17 mouse cellular contexts compared by ENCODE assay signal in the genomic region with DNA sequence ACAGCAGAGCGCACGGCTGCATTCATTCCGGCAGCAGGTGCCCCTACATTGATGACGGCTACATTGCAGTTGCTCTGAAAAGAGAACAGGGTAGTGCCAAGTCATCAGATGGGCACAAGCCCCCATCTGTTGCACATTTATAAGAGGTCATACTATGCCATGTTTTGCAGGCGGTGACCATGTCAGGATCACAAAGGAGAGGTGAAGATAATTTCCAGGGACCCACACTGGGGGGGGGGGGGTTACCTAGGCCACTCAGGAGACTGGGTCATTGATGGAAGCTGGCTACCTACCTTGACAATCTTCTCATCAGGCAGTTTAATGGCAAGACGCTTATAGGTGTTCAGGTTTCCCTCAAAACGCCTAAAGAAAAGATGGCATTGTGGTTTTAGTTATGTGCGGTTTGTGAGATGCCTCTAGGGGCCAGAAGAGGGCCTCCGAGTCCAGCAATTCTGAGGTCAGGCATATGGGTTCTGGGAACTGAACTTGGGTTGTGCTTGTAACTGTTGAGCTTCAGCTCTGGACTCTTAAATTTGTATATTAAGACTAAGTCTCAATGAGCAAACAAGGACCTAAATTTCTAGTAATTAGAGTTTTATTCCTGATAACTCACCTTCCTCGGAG. TPM values are rescaled to one million over a fixed set of nuclear protein-coding genes. Genes with fewer than 3 reads are reported as not detected.
A peak's percentile ranks its signal among the peaks of the same experiment; 100 is the strongest.
DNase-seq lines count a peak whose midpoint lies in the region; ATAC-seq and TF ChIP-seq lines count a peak whose summit lies in the region.
"Had no signal": no experiment of that assay in that cellular context is flagged by ENCODE, and none has a peak within 500 bp of the region (broad histone marks: within the 10 kb centered on the region; RNA-seq: fewer than 3 reads in every experiment).

No protein-coding gene starts in this region.

- peak; percentile 39; the same call in 1 of the 2 replicates for TF ChIP-seq CTCF in cerebellum, adult 2 months (IDR thresholded peaks at IDR 0.05; ENCODE audit: borderline replicate concordance, insufficient read depth, low read depth, low read length)
- TF ChIP-seq CTCF in intestine, postnatal 0 days (IDR thresholded peaks at IDR 0.05; ENCODE audit: low read depth), result peak; percentile 52
- peak; percentile 34; the same call in 1 of the 2 replicates for TF ChIP-seq CTCF in lung, postnatal 0 days (IDR thresholded peaks at IDR 0.05)
- TF ChIP-seq CTCF in cortical plate, adult 2 months (IDR thresholded peaks at IDR 0.05; ENCODE audit: extremely low read depth, insufficient read depth, low read length), result peak; percentile 24; the same call in 1 of the 2 replicates

- no peak for TF ChIP-seq POLR2A in cerebellum, adult 2 months (IDR thresholded peaks at IDR 0.05; ENCODE audit: borderline replicate concordance, insufficient read depth, low read length)
- no peak for TF ChIP-seq POLR2A in cortical plate, adult 2 months (IDR thresholded peaks at IDR 0.05; ENCODE audit: extremely low read depth, insufficient read depth, low read length)

- H3K9ac ChIP-seq in intestine, postnatal 0 days (ENCODE audit: low read depth, low read length), result no peak overlapping the region
- H3K9ac ChIP-seq in intestine, embryonic 15.5 days, result no peak overlapping the region
- H3K9ac ChIP-seq in lung, postnatal 0 days (replicated peaks; ENCODE audit: low read depth), result no peak overlapping the region
- H3K9ac ChIP-seq in forebrain, embryonic 13.5 days, result no peak overlapping the region

- 71% methylated on average over 10 of the region's 10 CpGs for WGBS in cerebellum, adult 2 months
- WGBS in intestine, postnatal 0 days, result 81% methylated on average over 10 of the region's 10 CpGs
- WGBS in intestine, embryonic 15.5 days, result 84% methylated on average over 10 of the region's 10 CpGs
- 88% methylated on average over 10 of the region's 10 CpGs for WGBS in lung, postnatal 0 days
- WGBS in forebrain, embryonic 13.5 days, result 87% methylated on average over 10 of the region's 10 CpGs

- H3K36me3 ChIP-seq in intestine, postnatal 0 days (ENCODE audit: control insufficient read depth, insufficient read depth), result peaks cover 41% of the 10 kb centered on the region
- H3K36me3 ChIP-seq in intestine, embryonic 15.5 days, result 0 out of 2 replicates have a peak, but pooled peaks cover 2% of the 10 kb centered on the region
- no peaks in the 10 kb centered on the region for H3K36me3 ChIP-seq in lung, postnatal 0 days (ENCODE audit: insufficient read depth, low read length)
- no peaks in the 10 kb centered on the region for H3K36me3 ChIP-seq in forebrain, embryonic 13.5 days (ENCODE audit: poor library complexity, severe bottlenecking)

- no peak for ATAC-seq in intestine, postnatal 0 days
- no peak for ATAC-seq in intestine, embryonic 15.5 days
- no peak for ATAC-seq in lung, postnatal 0 days
- ATAC-seq in forebrain, embryonic 13.5 days, result no peak
- ATAC-seq: inflammation-experienced regulatory T-cells, adult 6 months had no signal

- H3K4me2 ChIP-seq in intestine, postnatal 0 days (replicated peaks; ENCODE audit: low read depth), result no peak overlapping the region
- no peak overlapping the region for H3K4me2 ChIP-seq in intestine, embryonic 15.5 days (replicated peaks)
- no peak overlapping the region for H3K4me2 ChIP-seq in lung, postnatal 0 days (replicated peaks; ENCODE audit: low read depth, low read length)
- no peak overlapping the region for H3K4me2 ChIP-seq in forebrain, embryonic 13.5 days
- H3K4me2 ChIP-seq: liver, embryonic 11.5 days had no signal

- no peak for TF ChIP-seq EP300 in lung, postnatal 0 days (IDR thresholded peaks at IDR 0.05)

- no peak overlapping the region for H3K4me3 ChIP-seq in cerebellum, adult 2 months (replicated peaks; ENCODE audit: insufficient read depth, low read depth, low read length)
- H3K4me3 ChIP-seq in intestine, postnatal 0 days (ENCODE audit: low read depth, low read length), result no peak overlapping the region
- H3K4me3 ChIP-seq in intestine, embryonic 15.5 days (replicated peaks), result no peak overlapping the region
- H3K4me3 ChIP-seq in lung, postnatal 0 days (ENCODE audit: low read depth, low read length), result no peak overlapping the region
- H3K4me3 ChIP-seq in cortical plate, adult 2 months (ENCODE audit: insufficient read depth, low read length), result no peak overlapping the region
- no peak overlapping the region for H3K4me3 ChIP-seq in forebrain, embryonic 13.5 days

- H3K9me3 ChIP-seq in intestine, postnatal 0 days (ENCODE audit: control insufficient read depth), result no peaks in the 10 kb centered on the region
- H3K9me3 ChIP-seq in intestine, embryonic 15.5 days, result no peaks in the 10 kb centered on the region
- no peaks in the 10 kb centered on the region for H3K9me3 ChIP-seq in lung, postnatal 0 days (ENCODE audit: low read length)
- H3K9me3 ChIP-seq in forebrain, embryonic 13.5 days (replicated peaks), result no peaks in the 10 kb centered on the region

- H3K27me3 ChIP-seq in cerebellum, adult 2 months (ENCODE audit: control insufficient read depth, insufficient read depth, low read length), result no peaks in the 10 kb centered on the region
- H3K27me3 ChIP-seq in intestine, postnatal 0 days (replicated peaks; ENCODE audit: control insufficient read depth, insufficient read depth, low read length), result no peaks in the 10 kb centered on the region
- H3K27me3 ChIP-seq in intestine, embryonic 15.5 days (replicated peaks), result no peaks in the 10 kb centered on the region
- no peaks in the 10 kb centered on the region for H3K27me3 ChIP-seq in lung, postnatal 0 days (replicated peaks; ENCODE audit: insufficient read depth, low read length)
- H3K27me3 ChIP-seq in forebrain, embryonic 13.5 days, result no peaks in the 10 kb centered on the region

- no peak for DNase-seq in cerebellum, adult 2 months
- no peak for DNase-seq in cerebellum, adult 18-20 months
- no peak for DNase-seq in lung, postnatal 0 days (ENCODE audit: low spot score)
- DNase-seq in lung, postnatal 36 days, result no peak
- DNase-seq: adrenal gland, postnatal 36 days; cerebellum, postnatal 25 days; heart, postnatal 14 days; kidney, postnatal 10 days; midbrain, embryonic 14.5 days; right cerebral cortex, postnatal 14 days had no signal

- H3K4me1 ChIP-seq in cerebellum, adult 2 months (ENCODE audit: control insufficient read depth, insufficient read depth, low read length), result no peaks in the 10 kb centered on the region
- H3K4me1 ChIP-seq in intestine, postnatal 0 days (replicated peaks; ENCODE audit: control insufficient read depth, insufficient read depth, low read length), result no peaks in the 10 kb centered on the region
- H3K4me1 ChIP-seq in intestine, embryonic 15.5 days (replicated peaks), result no peaks in the 10 kb centered on the region
- H3K4me1 ChIP-seq in lung, postnatal 0 days (ENCODE audit: insufficient read depth, low read depth, low read length), result no peaks in the 10 kb centered on the region
- no peaks in the 10 kb centered on the region for H3K4me1 ChIP-seq in cortical plate, adult 2 months (ENCODE audit: control insufficient read depth, insufficient read depth, low read length)
- H3K4me1 ChIP-seq in forebrain, embryonic 13.5 days, result no peaks in the 10 kb centered on the region

- no peak overlapping the region for H3K27ac ChIP-seq in cerebellum, adult 2 months (ENCODE audit: insufficient read depth, low read length)
- H3K27ac ChIP-seq in intestine, postnatal 0 days (ENCODE audit: low read depth, low read length), result no peak overlapping the region
- H3K27ac ChIP-seq in intestine, embryonic 15.5 days, result no peak overlapping the region
- H3K27ac ChIP-seq in lung, postnatal 0 days (ENCODE audit: low read length), result no peak overlapping the region
- H3K27ac ChIP-seq in cortical plate, adult 2 months (ENCODE audit: insufficient read depth, low read length), result no peak overlapping the region
- H3K27ac ChIP-seq in forebrain, embryonic 13.5 days, result no peak overlapping the region
- H3K27ac ChIP-seq: macrophage had no signal

RNA-seq across cellular contexts. Expression of a gene that starts 45.7 kb away (rescaled TPM):
- 204 and 235 TPM in 2 replicates for polyA plus RNA-seq in cerebellum, adult 2 months (2012; rRNA removed)
- polyA plus RNA-seq in intestine, postnatal 0 days (2015; fragmentation: Nextera tagmentation; extraction: Ambion mirVana), result 75.7 and 77.6 TPM in 2 replicates
- 98.5 and 102 TPM in 2 replicates for polyA plus RNA-seq in intestine, embryonic 15.5 days (2015; fragmentation: Nextera tagmentation; extraction: Ambion mirVana)
- polyA plus RNA-seq in lung, postnatal 0 days (2015; fragmentation: Nextera tagmentation; extraction: Ambion mirVana), result 23.1 and 24.8 TPM in 2 replicates
- polyA plus RNA-seq in cortical plate, adult 2 months (2012; rRNA removed), result 225 and 240 TPM in 2 replicates
- polyA plus RNA-seq in forebrain, embryonic 13.5 days (2015; fragmentation: Nextera tagmentation; extraction: Ambion mirVana), result 53.1 and 61.1 TPM in 2 replicates

RNA-seq across cellular contexts. Expression of a gene that starts 54.9 kb away (rescaled TPM):
- 48.2 and 49.0 TPM in 2 replicates for polyA plus RNA-seq in cerebellum, adult 2 months (2012; rRNA removed)
- 20.4 and 20.9 TPM in 2 replicates for polyA plus RNA-seq in intestine, postnatal 0 days (2015; fragmentation: Nextera tagmentation; extraction: Ambion mirVana)
- 74.2 and 81.2 TPM in 2 replicates for polyA plus RNA-seq in intestine, embryonic 15.5 days (2015; fragmentation: Nextera tagmentation; extraction: Ambion mirVana)
- 22.2 TPM in 2 replicates for polyA plus RNA-seq in lung, postnatal 0 days (2015; fragmentation: Nextera tagmentation; extraction: Ambion mirVana)
- 48.2 and 55.2 TPM in 2 replicates for polyA plus RNA-seq in cortical plate, adult 2 months (2012; rRNA removed)
- 58.3 and 64.3 TPM in 2 replicates for polyA plus RNA-seq in forebrain, embryonic 13.5 days (2015; fragmentation: Nextera tagmentation; extraction: Ambion mirVana)
